Mouse (Mus musculus) Patski (cell line): ENCODE results near the gene Gkn3. TPM values are rescaled to one million over a fixed set of nuclear protein-coding genes. Genes with fewer than 3 reads are reported as not detected.

Experiments
- ATAC-seq: fragments of 100-300 bp; one replicate; pipeline ENCODE4 v1.8.0; 2021
- CTCF ChIA-PET: fragments of 350-600 bp; sonication (Branson Sonifier 250); formaldehyde crosslinking; loops from one replicate; lab custom pipeline; 2022; ENCODE audit warnings: inconsistent platforms; lab: Charles Lee
- POLR2A ChIA-PET: fragments of 350-600 bp; sonication (Branson Sonifier 250); formaldehyde crosslinking; loops from one replicate; lab custom pipeline; 2022; ENCODE audit warnings: antibody characterized with exemption, inconsistent platforms; lab: Charles Lee
- DNase-seq: peaks from one replicate; pipeline ENCODE4 v3.0.0-alpha.2; 2011; ENCODE audit warnings: low read depth, low spot score
- H3K27me3 ChIP-seq: fragments of 371-371 bp; one replicate; pipeline ENCODE4 v1.5.1; 2021
- CTCF ChIP-seq: fragments of 100-300 bp; IDR thresholded peaks from one replicate; pipeline ENCODE4 v1.5.1; 2021
- in situ Hi-C: fragments of 300-500 bp; cut with MboI; formaldehyde crosslinking; loops from 3 replicates; pipeline ENCODE4 v1.11.1; 2018; ENCODE audit warnings: low pct_unique_long_range_greater_than_20kb, mixed read lengths
- polyA plus RNA-seq: library from polyadenylated mRNA; unstranded; gene quantifications from one replicate; pipeline ENCODE4 v1.2.3, GENCODE M21; 2021

Gene Gkn3
- polyA plus RNA-seq, 1 experiment from 2014 or later = not detected

- TF ChIP-seq CTCF = no peak
- H3K27me3 ChIP-seq = no peaks in the 10 kb centered on the region
- ChIA-PET CTCF (interaction anchor here (0.7 to 2.9 kb wide), 14 partner anchors 9 to 272 kb away, joined by 3 to 12 read pairs (median 4); partner anchors contain the start of genes Aplf and Gkn3), POLR2A (interaction anchor here (0.6 kb wide), 1 partner anchor 83 kb away, joined by 6 read pairs; no protein-coding TSS in a partner anchor)
- DNase-seq (no peak), ATAC-seq (no peak)
- in situ Hi-C loops = loop anchor here (5.0 kb wide), 3 partner anchors 52 to 267 kb away; no protein-coding TSS in a partner anchor
These were observed 11.3 kb upstream of the Gkn3 start for GRCm38 (mm10) chr6:87399886-87400566.

GRCm38 (mm10) chr6:87399137-87399536 is 10.4 kb upstream of the Gkn3 start:
- CTCF ChIA-PET = interaction anchor here (0.7 to 2.9 kb wide), 11 partner anchors 10 to 273 kb away, joined by 3 to 12 read pairs (median 4); partner anchors contain the start of genes Aplf and Gkn3
- no peaks in the 10 kb centered on the region for H3K27me3 ChIP-seq
- in situ Hi-C loops = loop anchor here (5.0 kb wide), 3 partner anchors 53 to 268 kb away; no protein-coding TSS in a partner anchor
- no peak for DNase-seq
- peak; percentile 88 for TF ChIP-seq CTCF
- POLR2A ChIA-PET = no interaction called here
- no peak for ATAC-seq

- no peak for TF ChIP-seq CTCF
- ATAC-seq (no peak), DNase-seq (no peak)
- peaks cover 2% of the 10 kb centered on the region for H3K27me3 ChIP-seq
- ChIA-PET CTCF (no interaction called here), POLR2A (no interaction called here)
- in situ Hi-C loops = loop anchor here (5.0 kb wide), 3 partner anchors 58 to 273 kb away; no protein-coding TSS in a partner anchor
These were observed 6.0 kb upstream of the Gkn3 start for GRCm38 (mm10) chr6:87394783-87395182.

- DNase-seq (no peak), ATAC-seq (no peak)
- in situ Hi-C loops = no loop called here
- POLR2A ChIA-PET = interaction anchor here (0.6 kb wide), 1 partner anchor 50 kb away, joined by 3 read pairs; no protein-coding TSS in a partner anchor
- TF ChIP-seq CTCF = no peak
- CTCF ChIA-PET = interaction anchor here (1.2 kb wide), 1 partner anchor 12 kb away, joined by 3 read pairs; no protein-coding TSS in a partner anchor
- H3K27me3 ChIP-seq = peaks cover 3% of the 10 kb centered on the region
These were observed 4.9 kb upstream of the Gkn3 start for GRCm38 (mm10) chr6:87393466-87394205.

DNA sequence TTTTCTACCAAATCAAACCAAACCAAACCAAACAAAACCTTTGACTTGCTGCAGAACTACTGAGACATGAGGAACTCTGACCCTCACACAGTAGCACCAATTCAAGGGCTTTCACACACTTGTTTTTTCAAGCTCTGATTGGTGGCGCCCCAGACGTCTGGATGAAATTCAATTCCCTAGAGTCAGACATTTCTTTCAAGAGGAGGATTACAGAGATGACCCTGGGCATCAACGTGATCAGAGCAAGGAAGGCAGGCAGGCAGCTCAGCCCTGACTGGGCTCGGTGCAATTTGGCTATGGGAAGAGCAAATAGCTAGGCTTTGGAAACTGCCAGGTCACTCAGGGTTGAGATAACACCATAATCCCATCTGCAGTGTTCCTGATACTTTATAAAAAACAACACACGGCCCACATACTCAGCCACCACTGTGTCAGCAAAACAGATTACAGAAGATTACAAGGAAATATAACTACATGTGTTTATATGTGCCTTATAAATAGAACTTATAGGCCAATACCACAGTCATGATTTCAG is 787 bp upstream of the Gkn3 start:
- H3K27me3 ChIP-seq = peaks cover 3% of the 10 kb centered on the region
- no peak for ATAC-seq
- no peak for TF ChIP-seq CTCF
- DNase-seq = no peak
- ChIA-PET POLR2A (interaction anchor here (0.6 kb wide), 1 partner anchor 58 kb away, joined by 4 read pairs; no protein-coding TSS in a partner anchor), CTCF (interaction anchor here (1.7 to 2.7 kb wide), 2 partner anchors 10 to 131 kb away, joined by 3 to 12 read pairs; no protein-coding TSS in a partner anchor)
- in situ Hi-C loops = loop anchor here (5.0 kb wide), 1 partner anchor 287 kb away; the partner anchor contains the start of gene D6Ertd527e

DNA sequence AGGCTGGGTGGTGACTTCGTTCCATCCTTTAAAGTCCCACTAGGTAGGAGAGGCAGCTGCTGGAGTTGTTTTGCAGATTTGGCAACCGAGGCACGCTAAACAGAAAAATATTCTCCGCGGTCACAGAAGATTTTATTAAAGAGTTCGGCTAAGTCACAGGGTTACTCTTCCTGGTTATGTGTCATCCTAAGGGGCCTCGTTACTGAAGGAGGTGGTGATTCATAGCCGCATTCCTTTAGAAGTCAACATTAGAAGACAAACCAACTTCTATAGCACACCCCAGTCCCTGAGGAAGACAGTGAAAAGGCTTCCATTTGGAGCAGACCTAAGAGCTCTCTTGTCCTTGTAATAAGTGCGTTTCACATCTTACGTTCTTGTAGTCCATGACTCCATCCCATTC is 2.1 kb downstream of the Gkn3 start:
- in situ Hi-C loops = loop anchor here (5.0 kb wide), 1 partner anchor 284 kb away; the partner anchor contains the start of gene D6Ertd527e
- CTCF ChIA-PET = interaction anchor here (0.9 kb wide), 1 partner anchor 286 kb away, joined by 3 read pairs; no protein-coding TSS in a partner anchor

GRCm38 (mm10) chr6:87386203-87386602 is 2.5 kb downstream of the Gkn3 start:
- in situ Hi-C loops = loop anchor here (5.0 kb wide), 1 partner anchor 284 kb away; the partner anchor contains the start of gene D6Ertd527e
- POLR2A ChIA-PET = interaction anchor here (1.4 kb wide), 1 partner anchor 285 kb away, joined by 3 read pairs; no protein-coding TSS in a partner anchor
- ATAC-seq (peak; percentile 36), DNase-seq (peak; percentile 27)
- peak; percentile 89 for TF ChIP-seq CTCF
- CTCF ChIA-PET = interaction anchor here (1.8 kb wide), 1 partner anchor 285 kb away, joined by 7 read pairs; no protein-coding TSS in a partner anchor
- H3K27me3 ChIP-seq = peaks cover 9% of the 10 kb centered on the region

More for the DNA sequence above, 2.1 kb downstream of the Gkn3 start:
- ATAC-seq = no peak
- peaks cover 7% of the 10 kb centered on the region for H3K27me3 ChIP-seq
- POLR2A ChIA-PET = interaction anchor here (1.4 kb wide), 1 partner anchor 286 kb away, joined by 3 read pairs; no protein-coding TSS in a partner anchor
- TF ChIP-seq CTCF = no peak
- DNase-seq = no peak

- ATAC-seq (no peak), DNase-seq (no peak)
- ChIA-PET POLR2A (no interaction called here), CTCF (interaction anchor here (1.8 kb wide), 1 partner anchor 283 kb away, joined by 7 read pairs; no protein-coding TSS in a partner anchor)
- TF ChIP-seq CTCF = no peak
- in situ Hi-C loops = loop anchor here (5.0 kb wide), 1 partner anchor 282 kb away; the partner anchor contains the start of gene D6Ertd527e
- peaks cover 17% of the 10 kb centered on the region for H3K27me3 ChIP-seq
These were observed 4.0 kb downstream of the Gkn3 start for GRCm38 (mm10) chr6:87384761-87385160.

GRCm38 (mm10) chr6:87383926-87384691 is 4.6 kb downstream of the Gkn3 start:
- TF ChIP-seq CTCF = peak; percentile 36
- in situ Hi-C loops = no loop called here
- CTCF ChIA-PET = no interaction called here
- DNase-seq (no peak), ATAC-seq (no peak)
- peaks cover 19% of the 10 kb centered on the region for H3K27me3 ChIP-seq
- POLR2A ChIA-PET = no interaction called here
